Comparison of ENCODE assay signal across 8 mouse cellular contexts in the genomic region with DNA sequence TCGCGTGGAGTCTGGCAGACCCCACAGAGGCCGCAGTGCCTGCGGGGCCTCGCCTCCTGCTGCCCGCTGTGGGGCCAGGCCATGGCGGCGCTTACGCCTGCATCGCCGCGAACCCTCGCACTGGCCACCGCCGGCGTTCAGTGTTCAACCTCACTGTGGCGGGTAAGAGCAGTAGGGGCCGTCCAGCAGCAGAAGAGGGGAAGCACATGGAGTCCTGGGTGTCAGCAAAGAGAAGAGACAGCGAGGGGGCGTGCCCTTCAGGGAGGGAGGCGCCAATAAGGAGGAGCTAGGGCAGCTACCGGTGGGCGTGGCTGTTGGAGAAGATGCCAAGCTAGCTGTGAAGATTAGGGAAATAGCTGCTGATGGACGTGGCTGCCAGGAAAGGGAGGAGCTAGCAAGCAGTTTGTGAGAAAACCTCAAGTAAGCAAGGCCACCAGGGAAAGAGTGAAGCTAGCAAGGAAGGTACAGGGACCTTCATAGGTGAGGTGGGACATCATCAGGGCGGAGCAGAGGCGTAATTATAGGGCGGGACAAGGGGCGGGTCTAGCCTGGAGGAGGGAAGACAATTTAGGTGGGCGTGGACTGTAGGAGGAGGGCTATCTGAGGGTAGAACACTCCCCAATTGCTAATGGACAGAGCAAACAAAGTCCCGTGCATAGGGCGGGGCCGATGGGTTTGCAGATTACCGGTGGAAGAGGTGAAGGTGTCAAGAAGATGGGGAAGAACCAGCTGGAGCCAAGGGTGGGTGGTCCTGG. TPM values are rescaled to one million over a fixed set of nuclear protein-coding genes. Genes with fewer than 3 reads are reported as not detected.
DNase-seq lines count a peak whose midpoint lies in the region; ATAC-seq lines count a peak whose summit lies in the region.

No protein-coding gene starts in this region.

- under 1% methylated on average over 33 of the region's 33 CpGs for WGBS in intestine, embryonic 14.5 days
- under 1% methylated on average over 33 of the region's 33 CpGs for WGBS in midbrain, embryonic 11.5 days

- H3K27me3 ChIP-seq in intestine, embryonic 14.5 days (replicated peaks; ENCODE audit: control insufficient read depth, insufficient read depth, low read length): no peaks in the 10 kb centered on the region
- peaks cover 5% of the 10 kb centered on the region; the same call in 1 of the 2 replicates for H3K27me3 ChIP-seq in midbrain, embryonic 11.5 days (ENCODE audit: control insufficient read depth, insufficient read depth, low read length)

- no peaks in the 10 kb centered on the region for H3K36me3 ChIP-seq in intestine, embryonic 14.5 days (ENCODE audit: control insufficient read depth, insufficient read depth, low read length)
- H3K36me3 ChIP-seq in midbrain, embryonic 11.5 days (ENCODE audit: control insufficient read depth, insufficient read depth, low read length): no peaks in the 10 kb centered on the region

- peak overlapping the region; percentile 42 for H3K9ac ChIP-seq in intestine, embryonic 14.5 days (ENCODE audit: low read length)
- peak overlapping the region; percentile 39; the same call in 1 of the 2 replicates for H3K9ac ChIP-seq in midbrain, embryonic 11.5 days (ENCODE audit: low read length)

- DNase-seq in adrenal gland, postnatal 14 days: peak; percentile 93
- peak; percentile 86 for DNase-seq in embryo, embryonic 9.5 days (ENCODE audit: extremely low spot score)
- peak; percentile 79 to 81 for DNase-seq in gastrocnemius, postnatal 36 days
- peak; percentile 93 for DNase-seq in intestine, embryonic 14.5 days (ENCODE audit: low spot score)
- DNase-seq in left cerebral cortex, postnatal 4 days: peak; percentile 88
- DNase-seq in midbrain, embryonic 11.5 days (ENCODE audit: low spot score, missing footprints): no peak
- peak; percentile 76 for DNase-seq in right cerebral cortex, postnatal 4 days
- DNase-seq in yolk sac, embryonic 10.5 days (ENCODE audit: low spot score): peak; percentile 91

- peak overlapping the region; percentile 39 for H3K4me3 ChIP-seq in intestine, embryonic 14.5 days (ENCODE audit: low read depth, low read length)
- H3K4me3 ChIP-seq in midbrain, embryonic 11.5 days (ENCODE audit: low read depth, low read length): peak overlapping the region; percentile 35

- H3K9me3 ChIP-seq in intestine, embryonic 14.5 days (ENCODE audit: control insufficient read depth, low read length): no peaks in the 10 kb centered on the region
- no peaks in the 10 kb centered on the region for H3K9me3 ChIP-seq in midbrain, embryonic 11.5 days (ENCODE audit: control insufficient read depth, low read length)

- peak overlapping the region; percentile 91 for H3K4me2 ChIP-seq in intestine, embryonic 14.5 days (ENCODE audit: low read length)
- peak overlapping the region; percentile 67 for H3K4me2 ChIP-seq in midbrain, embryonic 11.5 days

- intact Hi-C loops in gastrocnemius, postnatal 36 days (cut with DNase I): loop anchor here (1.0 kb wide), 1 partner anchor 42 kb away; no protein-coding TSS in a partner anchor
- intact Hi-C loops in left cerebral cortex, postnatal 4 days (cut with DNase I): loop anchor here (5.0 kb wide), 1 partner anchor 43 kb away; no protein-coding TSS in a partner anchor

- H3K27ac ChIP-seq in intestine, embryonic 14.5 days (ENCODE audit: low read depth): peak overlapping the region; percentile 11; the same call in 1 of the 2 replicates
- H3K27ac ChIP-seq in midbrain, embryonic 11.5 days (ENCODE audit: low read depth, low read length): no peak overlapping the region

- ATAC-seq in intestine, embryonic 14.5 days (replicated peaks; ENCODE audit: low FRiP score, low TSS enrichment, low read depth): peak; percentile 86
- peak; percentile 87 for ATAC-seq in midbrain, embryonic 11.5 days (ENCODE audit: low FRiP score)

- H3K4me1 ChIP-seq in intestine, embryonic 14.5 days (replicated peaks; ENCODE audit: control insufficient read depth, insufficient read depth, low read length): peaks cover 4% of the 10 kb centered on the region; the same call in 1 of the 2 replicates
- no peaks in the 10 kb centered on the region for H3K4me1 ChIP-seq in midbrain, embryonic 11.5 days (ENCODE audit: control insufficient read depth, insufficient read depth, low read length)

RNA-seq across cellular contexts. Expression of a gene that starts 2.6 kb away (rescaled TPM):
- total RNA-seq in adrenal gland, postnatal 14 days (2021): 2.3 and 3.2 TPM in 2 replicates
- total RNA-seq in gastrocnemius, postnatal 36 days (2021): 1 to 10 TPM; 1.7 TPM
- polyA plus RNA-seq in intestine, embryonic 14.5 days (2014; fragmentation: Nextera tagmentation; extraction: Ambion mirVana): 4.2 and 5.6 TPM in 2 replicates
- 1 to 10 TPM; 5.4 to 7.5 TPM for total RNA-seq in left cerebral cortex, postnatal 4 days (2021)
- polyA plus RNA-seq in midbrain, embryonic 11.5 days (2014; fragmentation: Nextera tagmentation; extraction: Ambion mirVana): 2.2 and 2.4 TPM in 2 replicates

RNA-seq across cellular contexts. Expression of a gene that starts 21.6 kb away (rescaled TPM):
- 0.82 TPM in 1 of 2 replicates, not detected in the other for total RNA-seq in adrenal gland, postnatal 14 days (2021)
- total RNA-seq in gastrocnemius, postnatal 36 days (2021): under 1 TPM in 1 of 2 experiments, not detected in 1; 0.79 TPM
- 0.39 TPM in 1 of 2 replicates, not detected in the other for polyA plus RNA-seq in intestine, embryonic 14.5 days (2014; fragmentation: Nextera tagmentation; extraction: Ambion mirVana)
- 1 to 10 TPM in 1 of 2 experiments, not detected in 1; 2.1 TPM for total RNA-seq in left cerebral cortex, postnatal 4 days (2021)
- 0.46 TPM in 1 of 2 replicates, not detected in the other for polyA plus RNA-seq in midbrain, embryonic 11.5 days (2014; fragmentation: Nextera tagmentation; extraction: Ambion mirVana)

RNA-seq across cellular contexts. Expression of a gene that starts 21.6 kb away (rescaled TPM):
- 1,201 and 1,373 TPM in 2 replicates for total RNA-seq in adrenal gland, postnatal 14 days (2021)
- total RNA-seq in gastrocnemius, postnatal 36 days (2021): 100 to 1,000 TPM; 264 to 310 TPM
- polyA plus RNA-seq in intestine, embryonic 14.5 days (2014; fragmentation: Nextera tagmentation; extraction: Ambion mirVana): 347 and 370 TPM in 2 replicates
- 10 to 100 TPM; 44.7 to 47.5 TPM for total RNA-seq in left cerebral cortex, postnatal 4 days (2021)
- polyA plus RNA-seq in midbrain, embryonic 11.5 days (2014; fragmentation: Nextera tagmentation; extraction: Ambion mirVana): 187 and 202 TPM in 2 replicates

RNA-seq across cellular contexts. Expression of a gene that starts 24.4 kb away (rescaled TPM):
- 1.9 and 2.1 TPM in 2 replicates for total RNA-seq in adrenal gland, postnatal 14 days (2021)
- total RNA-seq in gastrocnemius, postnatal 36 days (2021): under 1 TPM; 0.23 to 0.27 TPM
- polyA plus RNA-seq in intestine, embryonic 14.5 days (2014; fragmentation: Nextera tagmentation; extraction: Ambion mirVana): 0.67 and 0.72 TPM in 2 replicates
- 10 to 100 TPM; 57.1 to 59.1 TPM for total RNA-seq in left cerebral cortex, postnatal 4 days (2021)
- polyA plus RNA-seq in midbrain, embryonic 11.5 days (2014; fragmentation: Nextera tagmentation; extraction: Ambion mirVana): 2.3 and 3.1 TPM in 2 replicates

RNA-seq across cellular contexts. Expression of a gene that starts 24.9 kb away (rescaled TPM):
- total RNA-seq in adrenal gland, postnatal 14 days (2021): not detected in 2 replicates
- total RNA-seq in gastrocnemius, postnatal 36 days (2021): not detected
- polyA plus RNA-seq in intestine, embryonic 14.5 days (2014; fragmentation: Nextera tagmentation; extraction: Ambion mirVana): not detected in 2 replicates
- total RNA-seq in left cerebral cortex, postnatal 4 days (2021): not detected
- not detected in 2 replicates for polyA plus RNA-seq in midbrain, embryonic 11.5 days (2014; fragmentation: Nextera tagmentation; extraction: Ambion mirVana)

Comparison
In these comparisons a context has a peak if more than half of its experiments do, and no peak if none do; other contexts are left out.
1. RNA of a gene that starts 21.6 kb away (total RNA-seq): 1,201 to 1,373 TPM in adrenal gland, postnatal 14 days and 264 to 310 TPM in gastrocnemius, postnatal 36 days; 44.7 to 47.5 TPM in left cerebral cortex, postnatal 4 days; every median in the first group is over 4 times any median in the second.